Mouse (Mus musculus): ENCODE results near the gene Trpv4. TPM values are rescaled to one million over a fixed set of nuclear protein-coding genes. Genes with fewer than 3 reads are reported as not detected.

Trpv4 gene
- polyA plus RNA-seq, 1 experiment from 2014 or later, result 0.26 TPM

Other genes starting within 250 kb of the Trpv4 start
- gene Mmab, start 214.4 kb downstream of the Trpv4 start, polyA plus RNA-seq (2014; fragmentation: Nextera tagmentation; extraction: Ambion mirVana), result 22.3 and 23.7 TPM in 2 replicates
- gene Mvk, start 214.2 kb downstream of the Trpv4 start, polyA plus RNA-seq (2014; fragmentation: Nextera tagmentation; extraction: Ambion mirVana), result 62.5 and 63.3 TPM in 2 replicates
- 5.8 and 6.7 TPM in 2 replicates for gene Fam222a, start 90.4 kb downstream of the Trpv4 start, polyA plus RNA-seq (2014; fragmentation: Nextera tagmentation; extraction: Ambion mirVana)
- gene Gltp, start 32.6 kb upstream of the Trpv4 start, polyA plus RNA-seq (2014; fragmentation: Nextera tagmentation; extraction: Ambion mirVana), result 63.8 and 67.1 TPM in 2 replicates
- gene Tchp, start 49.3 kb upstream of the Trpv4 start, polyA plus RNA-seq (2014; fragmentation: Nextera tagmentation; extraction: Ambion mirVana), result 13.7 and 17.4 TPM in 2 replicates
- 64.7 and 71.9 TPM in 2 replicates for gene Ankrd13a, start 116.3 kb upstream of the Trpv4 start, polyA plus RNA-seq (2014; fragmentation: Nextera tagmentation; extraction: Ambion mirVana)
- 29.5 and 30.0 TPM in 2 replicates for gene Git2, start 117.1 kb upstream of the Trpv4 start, polyA plus RNA-seq (2014; fragmentation: Nextera tagmentation; extraction: Ambion mirVana)
- 150 and 157 TPM in 2 replicates for gene 1500011B03Rik, start 165.0 kb upstream of the Trpv4 start, polyA plus RNA-seq (2014; fragmentation: Nextera tagmentation; extraction: Ambion mirVana)
- not detected in 2 replicates for gene 4930519G04Rik, start 195.2 kb upstream of the Trpv4 start, polyA plus RNA-seq (2014; fragmentation: Nextera tagmentation; extraction: Ambion mirVana)
- gene Gm9936, start 200.3 kb upstream of the Trpv4 start, polyA plus RNA-seq (2014; fragmentation: Nextera tagmentation; extraction: Ambion mirVana), result 0.28 and 0.56 TPM in 2 replicates
- gene Oasl2, start 238.5 kb upstream of the Trpv4 start, polyA plus RNA-seq (2014; fragmentation: Nextera tagmentation; extraction: Ambion mirVana), result 1.3 and 1.8 TPM in 2 replicates

Data from midbrain, embryonic 11.5 days (tissue).